In genomic region chr1:128102641-128103461, GRCm38 (mm10) we compare ENCODE assay signal across 8 mouse cellular contexts. TPM values are rescaled to one million over a fixed set of nuclear protein-coding genes. Genes with fewer than 3 reads are reported as not detected.
DNase-seq lines count a peak whose midpoint lies in the region; ATAC-seq lines count a peak whose summit lies in the region.

Zranb3 (minus strand) TSS chr1:128103047.
R3hdm1 (plus strand) TSS chr1:128103301.

- peak within 1 kb of the TSS; percentile 95 for H3K27ac ChIP-seq in brown adipose tissue, adult 24 weeks (replicated peaks; ENCODE audit: low read depth, low read length)
- H3K27ac ChIP-seq in heart, embryonic 13.5 days (replicated peaks): peak within 1 kb of the TSS; percentile 97
- H3K27ac ChIP-seq in liver, embryonic 12.5 days: peak within 1 kb of the TSS; percentile 95
- H3K27ac ChIP-seq in stomach, embryonic 15.5 days: peak within 1 kb of the TSS; percentile 91

- H3K4me3 ChIP-seq in brown adipose tissue, adult 24 weeks (ENCODE audit: insufficient read depth, low read depth, low read length): peak within 1 kb of the TSS; percentile 82
- H3K4me3 ChIP-seq in heart, embryonic 13.5 days: peak within 1 kb of the TSS; percentile 97
- H3K4me3 ChIP-seq in liver, embryonic 12.5 days: peak within 1 kb of the TSS; percentile 96
- peak within 1 kb of the TSS; percentile 84 for H3K4me3 ChIP-seq in stomach, embryonic 15.5 days (replicated peaks)

- H3K27me3 ChIP-seq in heart, embryonic 13.5 days (replicated peaks): no peaks in the 10 kb centered on the region
- no peaks in the 10 kb centered on the region for H3K27me3 ChIP-seq in liver, embryonic 12.5 days (replicated peaks)
- H3K27me3 ChIP-seq in stomach, embryonic 15.5 days (replicated peaks): no peaks in the 10 kb centered on the region

- ATAC-seq in heart, embryonic 13.5 days (ENCODE audit: extremely low read depth, insufficient number of reproducible peaks, low FRiP score, low TSS enrichment): peak; percentile 98
- peak; percentile 92 for ATAC-seq in liver, embryonic 12.5 days
- ATAC-seq in stomach, embryonic 15.5 days (ENCODE audit: insufficient read depth, low FRiP score, low read depth): peak; percentile 96

- H3K4me1 ChIP-seq in brown adipose tissue, adult 24 weeks (ENCODE audit: control insufficient read depth, insufficient read depth, insufficient read length, low read length): no peaks in the 10 kb centered on the region; the same call in 1 of the 2 replicates
- H3K4me1 ChIP-seq in heart, embryonic 13.5 days: peaks cover 30% of the 10 kb centered on the region
- peaks cover 52% of the 10 kb centered on the region for H3K4me1 ChIP-seq in liver, embryonic 12.5 days
- H3K4me1 ChIP-seq in stomach, embryonic 15.5 days: peaks cover 5% of the 10 kb centered on the region

- H3K9me3 ChIP-seq in heart, embryonic 13.5 days: no peaks in the 10 kb centered on the region
- H3K9me3 ChIP-seq in liver, embryonic 12.5 days (replicated peaks): no peaks in the 10 kb centered on the region
- H3K9me3 ChIP-seq in stomach, embryonic 15.5 days: no peaks in the 10 kb centered on the region

- no peaks in the 10 kb centered on the region for H3K36me3 ChIP-seq in heart, embryonic 13.5 days
- H3K36me3 ChIP-seq in liver, embryonic 12.5 days: no peaks in the 10 kb centered on the region
- no peaks in the 10 kb centered on the region for H3K36me3 ChIP-seq in stomach, embryonic 15.5 days

- peak within 1 kb of the TSS; percentile 87 for H3K4me2 ChIP-seq in heart, embryonic 13.5 days
- H3K4me2 ChIP-seq in liver, embryonic 12.5 days: peak within 1 kb of the TSS; percentile 76
- peak within 1 kb of the TSS; percentile 65 for H3K4me2 ChIP-seq in stomach, embryonic 15.5 days

- peak within 1 kb of the TSS; percentile 94 for H3K9ac ChIP-seq in heart, embryonic 13.5 days
- peak within 1 kb of the TSS; percentile 94 for H3K9ac ChIP-seq in liver, embryonic 12.5 days
- peak within 1 kb of the TSS; percentile 77 for H3K9ac ChIP-seq in stomach, embryonic 15.5 days

- under 1% methylated on average over 43 of the region's 43 CpGs for WGBS in heart, embryonic 13.5 days
- under 1% methylated on average over 30 of the region's 43 CpGs for WGBS in liver, embryonic 12.5 days (ENCODE audit: insufficient replicate concordance)
- under 1% methylated on average over 43 of the region's 43 CpGs for WGBS in stomach, embryonic 15.5 days

- peak; percentile 98 for DNase-seq in CD4-positive, CD25-positive, alpha-beta regulatory T cell, adult 2 months (ENCODE audit: low read depth, low spot score)
- DNase-seq in fat pad, adult 2 months (ENCODE audit: extremely low read depth, low read depth, low spot score): peak; percentile 99
- peak; percentile 96 for DNase-seq in kidney, postnatal 10 days
- peak; percentile 98 to 99 for DNase-seq in natural killer cell, adult 2 months (ENCODE audit: low spot score in 2 of 2)

RNA-seq across cellular contexts. Expression of gene Zranb3, which starts in this region (rescaled TPM):
- 3.1 and 3.8 TPM in 2 replicates for polyA plus RNA-seq in brown adipose tissue, adult 24 weeks (2012; ENCODE audit: insufficient read depth, insufficient read length, missing spikeins)
- polyA plus RNA-seq in heart, embryonic 13.5 days (2015; fragmentation: Nextera tagmentation; extraction: Ambion mirVana): 5.7 and 5.8 TPM in 2 replicates
- 7.0 and 7.5 TPM in 2 replicates for polyA plus RNA-seq in liver, embryonic 12.5 days (2016; fragmentation: Nextera tagmentation; extraction: Ambion mirVana)
- polyA plus RNA-seq in stomach, embryonic 15.5 days (2015; fragmentation: Nextera tagmentation; extraction: Ambion mirVana): 7.3 and 7.7 TPM in 2 replicates

RNA-seq across cellular contexts. Expression of gene R3hdm1, which starts in this region (rescaled TPM):
- polyA plus RNA-seq in brown adipose tissue, adult 24 weeks (2012; ENCODE audit: insufficient read depth, insufficient read length, missing spikeins): 27.3 and 33.4 TPM in 2 replicates
- polyA plus RNA-seq in heart, embryonic 13.5 days (2015; fragmentation: Nextera tagmentation; extraction: Ambion mirVana): 48.5 and 49.0 TPM in 2 replicates
- 48.3 and 48.7 TPM in 2 replicates for polyA plus RNA-seq in liver, embryonic 12.5 days (2016; fragmentation: Nextera tagmentation; extraction: Ambion mirVana)
- polyA plus RNA-seq in stomach, embryonic 15.5 days (2015; fragmentation: Nextera tagmentation; extraction: Ambion mirVana): 63.2 and 65.5 TPM in 2 replicates

Comparison
In these comparisons a context has a peak if more than half of its experiments do, and no peak if none do; other contexts are left out.
1. Peak in every context shown above with its lines: DNase-seq, ATAC-seq, H3K4me3 ChIP-seq and H3K27ac ChIP-seq.